Mouse (Mus musculus) hindbrain, embryonic 13.5 days (tissue): Measurements from ENCODE around the gene Cyp2b10. TPM values are rescaled to one million over a fixed set of nuclear protein-coding genes. Genes with fewer than 3 reads are reported as not detected.
A peak's percentile ranks its signal among the peaks of the same experiment; 100 is the strongest.
"Not testable (repeated sequence)": the region's sequence is repeated elsewhere in the genome, so short reads cannot be mapped to it uniquely, and the experiment has no call there.

Source experiments
- ATAC-seq: fragments of 200-750 bp; cut with Nextera tagmentation; 2 replicates; pipeline ENCODE4 v1.8.0; 2017; ENCODE audit warnings: moderate TSS enrichment; ENCODE audit not compliant: low FRiP score
- H3K27ac ChIP-seq: fragments of 300-500 bp; sonication (generic); 2 replicates; pipeline ENCODE4 v1.5.1; 2015; ENCODE audit warnings: inconsistent platforms, mild to moderate bottlenecking, moderate library complexity
- H3K27me3 ChIP-seq: fragments of 300-500 bp; sonication (generic); 2 replicates; pipeline ENCODE4 v1.6.1; 2015; ENCODE audit warnings: mild to moderate bottlenecking, inconsistent platforms
- H3K36me3 ChIP-seq: fragments of 300-500 bp; sonication (generic); 2 replicates; pipeline ENCODE4 v1.6.1; 2015; ENCODE audit warnings: mild to moderate bottlenecking, inconsistent platforms
- H3K4me1 ChIP-seq: fragments of 300-500 bp; sonication (generic); replicated peaks from 2 replicates; pipeline ENCODE4 v1.6.1; 2015; ENCODE audit warnings: inconsistent platforms
- H3K4me2 ChIP-seq: fragments of 300-500 bp; sonication (generic); 2 replicates; pipeline ENCODE4 v1.6.1; 2015; ENCODE audit warnings: inconsistent platforms, mild to moderate bottlenecking, moderate library complexity
- H3K4me3 ChIP-seq: fragments of 300-500 bp; sonication (generic); 2 replicates; pipeline ENCODE4 v1.5.1; 2015; ENCODE audit warnings: mild to moderate bottlenecking, inconsistent platforms
- H3K9ac ChIP-seq: fragments of 300-500 bp; sonication (generic); 2 replicates; pipeline ENCODE4 v1.6.1; 2015; ENCODE audit warnings: mild to moderate bottlenecking, inconsistent platforms
- H3K9me3 ChIP-seq: fragments of 300-500 bp; sonication (generic); 2 replicates; pipeline ENCODE4 v1.6.1; 2016; ENCODE audit warnings: inconsistent platforms
- WGBS: fragments of 180-500 bp; shearing (Covaris S2); methylation state at CpG from one replicate; pipeline ENCODE4 v1.1.7; 2015; 5-methylcytosine and 5-hydroxymethylcytosine counted together
- polyA plus RNA-seq: library from polyadenylated mRNA; unstranded; fragments of >200 nt; fragmentation: Nextera tagmentation; extraction: Ambion mirVana; gene quantifications from 2 replicates; pipeline ENCODE4 v1.2.1, GENCODE M21; 2015

Cyp2b10 gene
- polyA plus RNA-seq: not detected in 2 replicates

GRCm38 (mm10) chr7:25897411-25897810 is at the start of gene Cyp2b10:
Gene Cyp2b10 (plus strand): TSS chr7:25897620.
- ATAC-seq: no peak
- Histone ChIP-seq H3K4me1 (no peaks in the 10 kb centered on the region), H3K36me3 (no peaks in the 10 kb centered on the region), H3K27me3 (no peaks in the 10 kb centered on the region), H3K4me3 (no peak within 1 kb of the TSS), H3K27ac (no peak within 1 kb of the TSS), H3K9ac (no peak within 1 kb of the TSS), H3K4me2 (no peak within 1 kb of the TSS), H3K9me3 (no peaks in the 10 kb centered on the region)
- 86% methylated on average over 6 of the region's 6 CpGs for WGBS

- peak overlapping the region; percentile 47 for H3K4me3 ChIP-seq
- peak overlapping the region; percentile 54 for H3K4me2 ChIP-seq
- peak overlapping the region; percentile 31; the same call in 1 of the 2 replicates for H3K27ac ChIP-seq
- no peaks in the 10 kb centered on the region for H3K27me3 ChIP-seq
- ATAC-seq: peak; percentile 88
- no peaks in the 10 kb centered on the region for H3K4me1 ChIP-seq
- no peaks in the 10 kb centered on the region for H3K36me3 ChIP-seq
- 10% methylated on average over 13 of the region's 13 CpGs for whole genome bisulfite sequencing
- no peaks in the 10 kb centered on the region for H3K9me3 ChIP-seq
- H3K9ac ChIP-seq: peak overlapping the region; percentile 68
Measured at GRCm38 (mm10) chr7:25847722-25848443, 49.5 kb upstream of the Cyp2b10 start.

- 27% methylated on average over 11 of the region's 11 CpGs for WGBS
- Histone ChIP-seq H3K27ac (peak overlapping the region; percentile 31; the same call in 1 of the 2 replicates), H3K27me3 (no peaks in the 10 kb centered on the region), H3K9ac (peak overlapping the region; percentile 68), H3K36me3 (no peaks in the 10 kb centered on the region), H3K9me3 (no peaks in the 10 kb centered on the region), H3K4me1 (no peaks in the 10 kb centered on the region), H3K4me2 (peak overlapping the region; percentile 54), H3K4me3 (peak overlapping the region; percentile 47)
- ATAC-seq: peak; percentile 65
Measured at GRCm38 (mm10) chr7:25848444-25848812, 49.0 kb upstream of the Cyp2b10 start.

- Histone ChIP-seq H3K36me3 (no peaks in the 10 kb centered on the region), H3K9ac (no peak overlapping the region), H3K27me3 (no peaks in the 10 kb centered on the region), H3K4me1 (peaks cover 1% of the 10 kb centered on the region; the same call in 1 of the 2 replicates), H3K4me3 (no peak overlapping the region), H3K27ac (no peak overlapping the region), H3K9me3 (0 out of 2 replicates have a peak, but pooled peaks cover 3% of the 10 kb centered on the region), H3K4me2 (no peak overlapping the region)
- no peak for ATAC-seq
- 39% methylated on average over 8 of the region's 8 CpGs for WGBS
Measured at GRCm38 (mm10) chr7:25855082-25855481, 42.3 kb upstream of the Cyp2b10 start.

- no peaks in the 10 kb centered on the region for H3K36me3 ChIP-seq
- WGBS: 18% methylated on average over 9 of the region's 9 CpGs
- H3K4me3 ChIP-seq: no peak overlapping the region; the same call in 1 of the 2 replicates
- no peak for ATAC-seq
- H3K27ac ChIP-seq: no peak overlapping the region
- H3K9me3 ChIP-seq: 0 out of 2 replicates have a peak, but pooled peaks cover 3% of the 10 kb centered on the region
- H3K4me2 ChIP-seq: peak overlapping the region; percentile 33; the same call in 1 of the 2 replicates
- no peaks in the 10 kb centered on the region for H3K27me3 ChIP-seq
- peaks cover 3% of the 10 kb centered on the region; the same call in 1 of the 2 replicates for H3K4me1 ChIP-seq
- H3K9ac ChIP-seq: no peak overlapping the region
Measured at GRCm38 (mm10) chr7:25859962-25860870, 37.2 kb upstream of the Cyp2b10 start.

GRCm38 (mm10) chr7:25862365-25862764 is 35.1 kb upstream of the Cyp2b10 start:
- Histone ChIP-seq H3K4me1 (peaks cover 3% of the 10 kb centered on the region; the same call in 1 of the 2 replicates), H3K4me2 (no peak overlapping the region), H3K9ac (no peak overlapping the region), H3K9me3 (no peaks in the 10 kb centered on the region), H3K27me3 (no peaks in the 10 kb centered on the region), H3K36me3 (no peaks in the 10 kb centered on the region), H3K27ac (no peak overlapping the region), H3K4me3 (no peak overlapping the region)
- ATAC-seq: no peak
- WGBS: 85% methylated on average over 2 of the region's 2 CpGs

- H3K27me3 ChIP-seq: no peaks in the 10 kb centered on the region
- H3K9me3 ChIP-seq: no peaks in the 10 kb centered on the region
- 90% methylated on average over 3 of the region's 3 CpGs for WGBS
- ATAC-seq: no peak
- H3K36me3 ChIP-seq: no peaks in the 10 kb centered on the region
- peaks cover 3% of the 10 kb centered on the region; the same call in 1 of the 2 replicates for H3K4me1 ChIP-seq
- H3K9ac ChIP-seq: no peak overlapping the region
- H3K4me2 ChIP-seq: no peak overlapping the region
- H3K4me3 ChIP-seq: no peak overlapping the region
- no peak overlapping the region for H3K27ac ChIP-seq
Measured at GRCm38 (mm10) chr7:25863756-25864155, 33.7 kb upstream of the Cyp2b10 start.

GRCm38 (mm10) chr7:25864861-25865260 is 32.6 kb upstream of the Cyp2b10 start:
- no peak for ATAC-seq
- H3K4me1 ChIP-seq: peaks cover 3% of the 10 kb centered on the region; the same call in 1 of the 2 replicates
- H3K9me3 ChIP-seq: no peaks in the 10 kb centered on the region
- H3K27me3 ChIP-seq: no peaks in the 10 kb centered on the region
- no peak overlapping the region for H3K27ac ChIP-seq
- H3K4me3 ChIP-seq: no peak overlapping the region
- 45% methylated on average over 5 of the region's 5 CpGs for WGBS
- H3K9ac ChIP-seq: no peak overlapping the region
- no peaks in the 10 kb centered on the region for H3K36me3 ChIP-seq
- H3K4me2 ChIP-seq: no peak overlapping the region

GRCm38 (mm10) chr7:25869789-25870188 is 27.6 kb upstream of the Cyp2b10 start:
- Histone ChIP-seq H3K9ac (no peak overlapping the region), H3K4me3 (no peak overlapping the region), H3K9me3 (no peaks in the 10 kb centered on the region), H3K36me3 (no peaks in the 10 kb centered on the region), H3K4me1 (no peaks in the 10 kb centered on the region), H3K27me3 (no peaks in the 10 kb centered on the region), H3K27ac (no peak overlapping the region), H3K4me2 (no peak overlapping the region)
- no peak for ATAC-seq
- 84% methylated on average over 2 of the region's 2 CpGs for WGBS

GRCm38 (mm10) chr7:25872624-25873023 is 24.8 kb upstream of the Cyp2b10 start:
- H3K4me2 ChIP-seq: no peak overlapping the region
- H3K9me3 ChIP-seq: no peaks in the 10 kb centered on the region
- no peaks in the 10 kb centered on the region for H3K27me3 ChIP-seq
- H3K4me1 ChIP-seq: no peaks in the 10 kb centered on the region
- no peak for ATAC-seq
- no peak overlapping the region for H3K27ac ChIP-seq
- no peaks in the 10 kb centered on the region for H3K36me3 ChIP-seq
- H3K4me3 ChIP-seq: no peak overlapping the region
- no peak overlapping the region for H3K9ac ChIP-seq

GRCm38 (mm10) chr7:25878735-25879134 is 18.7 kb upstream of the Cyp2b10 start:
- Histone ChIP-seq H3K9ac (no peak overlapping the region), H3K4me2 (no peak overlapping the region), H3K27me3 (peaks cover 5% of the 10 kb centered on the region; the same call in 1 of the 2 replicates), H3K4me1 (no peaks in the 10 kb centered on the region), H3K9me3 (no peaks in the 10 kb centered on the region), H3K36me3 (no peaks in the 10 kb centered on the region), H3K4me3 (no peak overlapping the region), H3K27ac (no peak overlapping the region)
- WGBS: 51% methylated on average over 6 of the region's 6 CpGs
- ATAC-seq: no peak

- ATAC-seq, H3K27ac ChIP-seq, H3K4me3 ChIP-seq, H3K4me1 ChIP-seq, H3K36me3 ChIP-seq, H3K27me3 ChIP-seq, H3K4me2 ChIP-seq, H3K9ac ChIP-seq, H3K9me3 ChIP-seq: not testable (repeated sequence)
- 6% methylated on average over 7 of the region's 7 CpGs for WGBS
Measured at GRCm38 (mm10) chr7:25880721-25881120, 16.7 kb upstream of the Cyp2b10 start.
